Mouse (Mus musculus): ENCODE results near the gene Wdr46. TPM values are rescaled to one million over a fixed set of nuclear protein-coding genes. Genes with fewer than 3 reads are reported as not detected.
"Not testable (repeated sequence)": the region's sequence is repeated elsewhere in the genome, so short reads cannot be mapped to it uniquely, and the experiment has no call there.

Gene Wdr46
- polyA plus RNA-seq, 1 experiment from 2014 or later: 42.6 TPM

DNA sequence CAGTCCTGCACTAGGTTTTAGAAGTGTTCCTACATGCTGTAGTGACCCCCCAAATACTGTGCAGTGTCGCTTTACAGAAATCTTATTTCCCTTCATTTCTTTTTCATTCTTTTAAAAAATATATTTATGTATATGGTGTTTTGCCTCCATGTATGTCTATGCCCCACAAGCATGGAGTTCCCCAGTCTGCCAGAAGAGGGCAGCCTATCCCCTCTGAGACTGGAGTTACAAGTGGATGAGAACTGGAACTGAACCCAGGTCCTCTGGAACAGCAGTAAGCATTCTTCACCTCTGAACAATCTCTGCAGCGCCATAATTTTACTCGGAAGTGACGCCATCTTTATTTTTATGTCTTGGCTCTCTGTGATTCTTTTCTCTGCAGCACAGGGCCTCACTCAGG, 28.9 kb downstream of the Wdr46 start:
- Histone ChIP-seq H3K27ac (ENCODE audit: low read depth, low read length) (no peak overlapping the region), H3K36me3 (ENCODE audit: control insufficient read depth, insufficient read depth, low read length) (no peaks in the 10 kb centered on the region), H3K4me1 (replicated peaks; ENCODE audit: control insufficient read depth, insufficient read depth, low read length) (no peaks in the 10 kb centered on the region), H3K9me3 (ENCODE audit: control insufficient read depth, low read length) (no peaks in the 10 kb centered on the region), H3K27me3 (ENCODE audit: control insufficient read depth, insufficient read depth, low read length) (no peaks in the 10 kb centered on the region), H3K4me2 (ENCODE audit: low read depth, low read length, severe bottlenecking) (no peak overlapping the region), H3K4me3 (ENCODE audit: low read depth, low read length) (no peak overlapping the region), H3K9ac (ENCODE audit: low read length) (no peak overlapping the region)
- no peak for ATAC-seq (replicated peaks; ENCODE audit: low FRiP score)
- 73% methylated on average over 4 of the region's 4 CpGs for WGBS
- no peak for DNase-seq (ENCODE audit: low spot score)

DNA sequence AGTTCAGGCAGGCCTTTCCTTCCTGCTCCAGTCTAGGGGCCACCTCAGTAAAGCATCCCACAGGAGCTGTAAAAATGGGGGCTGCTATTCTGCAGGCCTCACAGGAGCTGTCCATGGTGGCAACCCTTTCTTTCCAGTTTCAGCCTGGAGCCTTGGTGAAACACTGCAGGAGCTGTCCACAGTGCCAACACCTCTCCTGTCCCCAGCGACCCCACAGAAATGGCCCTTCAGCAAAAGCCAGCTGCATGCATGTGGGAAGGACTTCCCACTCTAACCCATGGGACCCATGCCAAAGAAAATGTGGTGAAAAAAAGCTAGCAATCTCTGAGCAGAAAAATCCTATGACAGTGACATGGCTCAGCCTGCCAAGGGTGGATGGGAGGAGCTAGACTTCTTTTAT, 32.2 kb downstream of the Wdr46 start:
- no peak for DNase-seq (ENCODE audit: low spot score)
- ATAC-seq (replicated peaks; ENCODE audit: low FRiP score): no peak

DNA sequence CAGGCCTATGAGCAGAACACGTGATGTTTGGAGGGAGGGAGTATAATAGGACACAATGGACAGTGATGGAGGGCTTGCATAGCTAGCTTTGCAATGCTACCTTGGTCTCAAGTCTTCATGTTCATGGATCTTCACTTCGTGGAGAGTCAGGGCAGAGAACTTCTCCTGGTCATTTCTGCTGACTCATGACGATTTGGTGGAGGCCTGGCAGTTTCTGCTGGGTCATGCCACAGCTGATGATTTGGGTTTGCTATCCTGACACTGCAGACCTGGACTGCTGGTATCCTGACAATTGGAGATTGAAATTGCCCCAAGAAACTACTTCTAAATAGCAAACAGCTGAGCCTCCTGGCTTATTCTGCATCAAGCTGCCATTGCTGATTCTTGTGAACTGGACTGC, 33.1 kb downstream of the Wdr46 start:
- no peak for DNase-seq (ENCODE audit: low spot score)
- WGBS: 71% methylated on average over 3 of the region's 3 CpGs
- H3K4me1 ChIP-seq (replicated peaks; ENCODE audit: control insufficient read depth, insufficient read depth, low read length): peaks cover 6% of the 10 kb centered on the region; the same call in 1 of the 2 replicates
- no peaks in the 10 kb centered on the region for H3K36me3 ChIP-seq (ENCODE audit: control insufficient read depth, insufficient read depth, low read length)
- H3K9me3 ChIP-seq (ENCODE audit: control insufficient read depth, low read length): no peaks in the 10 kb centered on the region
- peaks cover 15% of the 10 kb centered on the region for H3K27me3 ChIP-seq (ENCODE audit: control insufficient read depth, insufficient read depth, low read length)
- ATAC-seq (replicated peaks; ENCODE audit: low FRiP score): no peak
- no peak overlapping the region for H3K4me3 ChIP-seq (ENCODE audit: low read depth, low read length)
- H3K27ac ChIP-seq (ENCODE audit: low read depth, low read length): no peak overlapping the region
- H3K9ac ChIP-seq (ENCODE audit: low read length): no peak overlapping the region
- H3K4me2 ChIP-seq (ENCODE audit: low read depth, low read length, severe bottlenecking): no peak overlapping the region

More for the DNA sequence above, 32.2 kb downstream of the Wdr46 start:
- Histone ChIP-seq H3K4me3 (ENCODE audit: low read depth, low read length) (no peak overlapping the region), H3K9me3 (ENCODE audit: control insufficient read depth, low read length) (no peaks in the 10 kb centered on the region), H3K36me3 (ENCODE audit: control insufficient read depth, insufficient read depth, low read length) (no peaks in the 10 kb centered on the region), H3K27me3 (ENCODE audit: control insufficient read depth, insufficient read depth, low read length) (peaks cover 6% of the 10 kb centered on the region), H3K4me2 (ENCODE audit: low read depth, low read length, severe bottlenecking) (no peak overlapping the region), H3K27ac (ENCODE audit: low read depth, low read length) (no peak overlapping the region), H3K9ac (ENCODE audit: low read length) (no peak overlapping the region), H3K4me1 (replicated peaks; ENCODE audit: control insufficient read depth, insufficient read depth, low read length) (no peaks in the 10 kb centered on the region)
- WGBS: 11% methylated on average over 1 of the region's 1 CpGs

DNA sequence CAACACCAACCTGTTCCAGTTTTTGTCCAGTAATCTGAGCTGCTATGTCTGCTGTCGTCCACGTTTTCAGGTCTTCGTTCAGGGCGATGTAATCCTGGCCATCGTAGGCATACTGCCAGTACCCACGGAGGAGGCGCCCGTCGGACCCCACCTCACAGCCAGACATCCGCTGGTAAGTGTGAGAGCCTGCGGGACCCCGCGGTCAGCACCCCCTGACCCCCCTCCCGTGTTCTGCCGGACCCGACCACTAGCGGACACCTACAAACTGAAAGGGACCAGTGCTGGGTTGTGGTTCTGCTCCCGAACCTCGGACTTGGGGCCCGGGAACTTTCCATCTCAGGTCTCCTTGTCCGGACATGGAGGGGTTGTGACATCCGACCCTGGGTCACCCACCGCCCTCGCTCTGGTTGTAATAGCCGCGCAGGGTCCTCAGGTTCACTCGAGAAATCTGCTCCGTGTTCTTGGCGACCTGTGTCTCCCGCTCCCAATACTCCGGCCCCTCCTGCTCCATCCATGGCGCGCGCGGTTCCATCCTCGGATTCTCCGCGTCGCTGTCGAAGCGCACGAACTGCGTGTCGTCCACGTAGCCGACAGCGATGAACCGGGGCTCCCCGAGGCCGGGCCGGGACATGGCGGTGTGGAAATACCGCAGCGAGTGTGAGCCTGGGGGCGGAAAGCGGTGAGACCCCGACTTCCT, 37.5 kb downstream of the Wdr46 start:
- peak overlapping the region; percentile 54 for H3K4me2 ChIP-seq (ENCODE audit: low read depth, low read length, severe bottlenecking)
- peak overlapping the region; percentile 20 for H3K9ac ChIP-seq (ENCODE audit: low read length)
- peaks cover 31% of the 10 kb centered on the region for H3K27me3 ChIP-seq (ENCODE audit: control insufficient read depth, insufficient read depth, low read length)
- no peak overlapping the region for H3K27ac ChIP-seq (ENCODE audit: low read depth, low read length)
- ATAC-seq (replicated peaks; ENCODE audit: low FRiP score) (no peak), DNase-seq (ENCODE audit: low spot score) (no peak)
- H3K36me3 ChIP-seq (ENCODE audit: control insufficient read depth, insufficient read depth, low read length): no peaks in the 10 kb centered on the region
- H3K4me3 ChIP-seq (ENCODE audit: low read depth, low read length): peak overlapping the region; percentile 31
- WGBS: 3% methylated on average over 57 of the region's 57 CpGs
- H3K4me1 ChIP-seq (replicated peaks; ENCODE audit: control insufficient read depth, insufficient read depth, low read length): peaks cover 8% of the 10 kb centered on the region; the same call in 1 of the 2 replicates
- H3K9me3 ChIP-seq (ENCODE audit: control insufficient read depth, low read length): no peaks in the 10 kb centered on the region

DNA sequence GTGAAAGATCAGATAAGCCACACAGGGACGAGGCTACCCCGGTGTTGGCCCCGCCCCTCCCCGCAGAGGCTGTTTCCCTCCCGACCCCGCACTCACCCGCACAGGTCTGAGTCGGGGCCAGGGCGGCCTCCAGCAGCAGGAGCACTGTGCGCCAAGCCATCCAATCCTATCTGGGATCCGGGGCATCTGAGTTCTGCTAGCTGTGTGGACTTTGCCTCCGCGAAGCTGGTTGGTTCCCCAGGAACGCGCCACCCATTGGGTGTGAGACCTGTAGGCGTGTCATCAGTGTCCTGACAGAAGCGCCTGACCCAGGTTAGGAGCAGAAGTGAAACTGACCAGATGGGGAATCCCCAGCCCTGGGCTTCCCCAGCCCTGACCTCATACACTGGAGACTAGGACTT, 38.2 kb downstream of the Wdr46 start:
- Histone ChIP-seq H3K9ac (ENCODE audit: low read length) (peak overlapping the region; percentile 20), H3K4me1 (replicated peaks; ENCODE audit: control insufficient read depth, insufficient read depth, low read length) (peaks cover 8% of the 10 kb centered on the region; the same call in 1 of the 2 replicates), H3K36me3 (ENCODE audit: control insufficient read depth, insufficient read depth, low read length) (no peaks in the 10 kb centered on the region), H3K4me3 (ENCODE audit: low read depth, low read length) (peak overlapping the region; percentile 31), H3K27ac (ENCODE audit: low read depth, low read length) (no peak overlapping the region), H3K9me3 (ENCODE audit: control insufficient read depth, low read length) (no peaks in the 10 kb centered on the region), H3K27me3 (ENCODE audit: control insufficient read depth, insufficient read depth, low read length) (peaks cover 31% of the 10 kb centered on the region), H3K4me2 (ENCODE audit: low read depth, low read length, severe bottlenecking) (peak overlapping the region; percentile 54)
- WGBS: under 1% methylated on average over 15 of the region's 17 CpGs
- DNase-seq (ENCODE audit: low spot score) (no peak), ATAC-seq (replicated peaks; ENCODE audit: low FRiP score) (no peak)

DNA sequence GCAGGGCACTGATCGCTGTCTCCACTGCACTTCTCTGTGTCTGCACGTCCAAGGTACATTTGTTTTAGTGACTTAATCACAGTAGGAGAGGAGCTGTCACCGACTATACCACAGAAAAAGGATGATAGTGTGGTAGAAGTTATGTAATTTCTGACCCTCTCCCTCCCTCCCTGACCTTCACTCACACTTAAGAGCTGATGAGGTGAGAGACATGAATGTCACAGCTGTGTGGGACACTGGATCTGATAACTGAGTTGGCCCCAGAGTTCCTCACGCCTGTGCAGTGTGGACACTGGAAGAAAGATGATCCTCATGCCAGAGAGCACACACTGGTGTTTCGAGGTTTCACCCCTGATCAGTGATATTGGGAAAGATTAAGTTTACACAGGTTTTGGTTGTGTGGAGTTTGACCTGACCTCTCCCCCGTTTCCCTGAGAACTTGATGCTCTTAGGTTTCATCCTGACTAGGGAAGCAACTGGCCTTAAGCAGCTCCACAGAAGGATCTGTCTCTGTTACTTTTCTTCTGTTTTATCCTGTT, 39.1 kb downstream of the Wdr46 start:
- H3K27ac ChIP-seq (ENCODE audit: low read depth, low read length): no peak overlapping the region
- H3K9me3 ChIP-seq (ENCODE audit: control insufficient read depth, low read length): no peaks in the 10 kb centered on the region
- no peak for DNase-seq (ENCODE audit: low spot score)
- H3K9ac ChIP-seq (ENCODE audit: low read length): no peak overlapping the region
- peaks cover 8% of the 10 kb centered on the region; the same call in 1 of the 2 replicates for H3K4me1 ChIP-seq (replicated peaks; ENCODE audit: control insufficient read depth, insufficient read depth, low read length)
- H3K4me3 ChIP-seq (ENCODE audit: low read depth, low read length): no peak overlapping the region
- no peak for ATAC-seq (replicated peaks; ENCODE audit: low FRiP score)
- H3K4me2 ChIP-seq (ENCODE audit: low read depth, low read length, severe bottlenecking): no peak overlapping the region
- no peaks in the 10 kb centered on the region for H3K36me3 ChIP-seq (ENCODE audit: control insufficient read depth, insufficient read depth, low read length)
- WGBS: 74% methylated on average over 6 of the region's 6 CpGs
- H3K27me3 ChIP-seq (ENCODE audit: control insufficient read depth, insufficient read depth, low read length): peaks cover 31% of the 10 kb centered on the region

DNA sequence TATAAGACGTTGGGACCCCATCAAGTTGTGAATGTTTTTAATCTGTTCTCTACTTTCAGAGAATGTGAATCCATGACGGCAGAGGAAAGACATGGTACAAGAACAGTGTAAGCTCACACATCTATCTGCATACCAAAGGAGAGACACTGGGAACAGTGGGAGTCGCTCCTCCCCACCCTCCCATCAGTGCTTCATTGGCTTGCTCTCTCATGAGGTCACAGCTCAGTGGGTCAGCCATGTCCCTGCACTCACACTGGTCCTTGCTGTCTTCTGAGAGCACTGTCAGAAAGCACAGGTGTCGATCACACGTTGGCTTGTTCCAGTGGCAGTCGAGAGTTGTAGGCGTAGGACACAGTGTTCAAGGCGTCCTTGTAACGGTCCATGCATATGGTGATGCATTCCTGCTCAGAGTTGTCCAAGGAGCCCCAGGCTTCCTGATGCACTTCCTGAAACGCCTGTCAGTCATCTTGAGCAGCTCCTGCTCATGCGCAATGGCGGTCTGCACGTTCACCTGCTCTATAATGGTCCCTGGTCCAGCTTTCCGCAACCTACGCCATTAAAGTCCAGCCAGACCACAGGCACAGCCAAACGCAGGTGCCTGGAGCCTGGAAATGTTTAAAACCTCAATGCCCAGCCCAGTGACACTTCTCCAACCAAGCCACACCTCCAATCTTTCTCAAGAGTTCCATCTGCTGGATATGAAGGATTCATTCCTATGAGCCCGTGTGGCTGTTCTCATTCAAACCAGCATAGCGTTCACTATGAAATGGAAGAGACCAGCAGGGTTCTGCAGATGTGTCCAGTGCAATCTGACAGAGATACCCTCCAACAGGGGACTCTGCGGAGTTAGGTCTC, 39.9 kb downstream of the Wdr46 start:
- no peak overlapping the region for H3K27ac ChIP-seq (ENCODE audit: low read depth, low read length)
- ATAC-seq (replicated peaks; ENCODE audit: low FRiP score): 0 out of 2 replicates have a peak, but pooled peaks have one; percentile 14
- peaks cover 31% of the 10 kb centered on the region for H3K27me3 ChIP-seq (ENCODE audit: control insufficient read depth, insufficient read depth, low read length)
- H3K4me3 ChIP-seq (ENCODE audit: low read depth, low read length): no peak overlapping the region
- H3K9ac ChIP-seq (ENCODE audit: low read length): no peak overlapping the region
- no peak for DNase-seq (ENCODE audit: low spot score)
- 82% methylated on average over 19 of the region's 19 CpGs for WGBS
- H3K9me3 ChIP-seq (ENCODE audit: control insufficient read depth, low read length): no peaks in the 10 kb centered on the region
- H3K4me2 ChIP-seq (ENCODE audit: low read depth, low read length, severe bottlenecking): no peak overlapping the region; the same call in 1 of the 2 replicates
- no peaks in the 10 kb centered on the region for H3K36me3 ChIP-seq (ENCODE audit: control insufficient read depth, insufficient read depth, low read length)
- H3K4me1 ChIP-seq (replicated peaks; ENCODE audit: control insufficient read depth, insufficient read depth, low read length): peaks cover 8% of the 10 kb centered on the region; the same call in 1 of the 2 replicates

DNA sequence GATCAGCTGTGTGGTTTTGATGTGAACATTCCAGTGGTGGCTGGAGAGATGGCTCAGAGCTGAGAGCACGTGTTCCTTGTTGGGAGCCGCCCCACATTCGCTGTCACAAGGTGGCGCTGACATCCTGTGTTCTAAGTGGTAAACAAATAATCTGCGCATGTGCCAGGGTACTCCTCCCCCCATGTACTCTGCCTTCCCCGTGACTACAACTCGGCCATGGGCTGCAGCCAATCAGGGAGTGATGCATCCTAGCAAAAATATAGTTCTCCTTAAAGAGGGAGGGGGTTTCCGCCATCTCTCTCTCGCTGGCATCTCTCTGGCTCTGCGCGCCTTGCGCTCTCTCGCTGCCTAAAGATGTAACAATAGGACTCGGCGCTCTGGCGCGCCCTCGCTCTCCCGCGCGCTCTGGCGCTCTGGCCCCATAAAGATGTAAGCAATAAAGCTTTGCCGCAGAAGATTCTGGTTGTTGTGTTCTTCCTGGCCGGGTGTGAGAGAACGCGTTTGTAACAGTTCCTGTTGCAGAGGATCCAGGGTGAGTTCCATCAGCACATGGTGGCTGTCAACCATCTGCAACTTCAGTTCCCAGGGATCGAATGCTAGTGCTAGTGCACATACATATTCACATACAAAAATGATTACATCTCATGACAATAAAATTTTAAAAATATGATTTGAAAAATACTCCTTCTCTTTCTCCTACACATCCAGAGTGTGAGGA, 40.9 kb downstream of the Wdr46 start:
- peak; percentile 93 for DNase-seq (ENCODE audit: low spot score)
- peak; percentile 95 for ATAC-seq (replicated peaks; ENCODE audit: low FRiP score)
- Histone ChIP-seq H3K27me3 (ENCODE audit: control insufficient read depth, insufficient read depth, low read length) (peaks cover 30% of the 10 kb centered on the region), H3K4me2 (ENCODE audit: low read depth, low read length, severe bottlenecking) (peak overlapping the region; percentile 62), H3K9ac (ENCODE audit: low read length) (peak overlapping the region; percentile 57), H3K4me3 (ENCODE audit: low read depth, low read length) (peak overlapping the region; percentile 39), H3K27ac (ENCODE audit: low read depth, low read length) (peak overlapping the region; percentile 76; the same call in 1 of the 2 replicates)
- not testable (repeated sequence) for H3K4me1 ChIP-seq (replicated peaks; ENCODE audit: control insufficient read depth, insufficient read depth, low read length); H3K36me3 ChIP-seq (ENCODE audit: control insufficient read depth, insufficient read depth, low read length); H3K9me3 ChIP-seq (ENCODE audit: control insufficient read depth, low read length)
- 1% methylated on average over 27 of the region's 27 CpGs for WGBS

Measured in forebrain, embryonic 11.5 days (tissue).